Mouse (Mus musculus): Measurements from ENCODE around the gene Cacng8. TPM values are rescaled to one million over a fixed set of nuclear protein-coding genes. Genes with fewer than 3 reads are reported as not detected.

Gene Cacng8
- polyA plus RNA-seq, 1 experiment from 2014 or later, result 17.3 TPM

GRCm38 (mm10) chr7:3451161-3451560 lies 60.7 kb downstream of the Cacng8 start:
- Histone ChIP-seq H3K27me3 (ENCODE audit: control insufficient read depth, insufficient read depth, low read depth, low read length) (no peaks in the 10 kb centered on the region), H3K36me3 (ENCODE audit: control insufficient read depth, insufficient read depth, low read length) (no peaks in the 10 kb centered on the region), H3K4me1 (ENCODE audit: control insufficient read depth, insufficient read depth, low read length) (no peaks in the 10 kb centered on the region), H3K27ac (ENCODE audit: low read length) (no peak overlapping the region), H3K9me3 (replicated peaks; ENCODE audit: control insufficient read depth, low read length, poor library complexity, severe bottlenecking) (no peaks in the 10 kb centered on the region), H3K9ac (ENCODE audit: low read depth, low read length) (no peak overlapping the region), H3K4me2 (ENCODE audit: low read length) (no peak overlapping the region), H3K4me3 (ENCODE audit: low read depth, low read length) (no peak overlapping the region)
- 49% methylated on average over 6 of the region's 6 CpGs for WGBS
- no peak for ATAC-seq

GRCm38 (mm10) chr7:3452821-3453485 lies 62.5 kb downstream of the Cacng8 start:
- Histone ChIP-seq H3K27me3 (ENCODE audit: control insufficient read depth, insufficient read depth, low read depth, low read length) (no peaks in the 10 kb centered on the region), H3K9me3 (replicated peaks; ENCODE audit: control insufficient read depth, low read length, poor library complexity, severe bottlenecking) (no peaks in the 10 kb centered on the region), H3K27ac (ENCODE audit: low read length) (no peak overlapping the region), H3K4me1 (ENCODE audit: control insufficient read depth, insufficient read depth, low read length) (no peaks in the 10 kb centered on the region), H3K36me3 (ENCODE audit: control insufficient read depth, insufficient read depth, low read length) (no peaks in the 10 kb centered on the region), H3K9ac (ENCODE audit: low read depth, low read length) (no peak overlapping the region), H3K4me2 (ENCODE audit: low read length) (no peak overlapping the region), H3K4me3 (ENCODE audit: low read depth, low read length) (no peak overlapping the region)
- no peak for ATAC-seq
- WGBS, result 59% methylated on average over 12 of the region's 12 CpGs

- H3K9me3 ChIP-seq (replicated peaks; ENCODE audit: control insufficient read depth, low read length, poor library complexity, severe bottlenecking), result no peaks in the 10 kb centered on the region
- 57% methylated on average over 11 of the region's 11 CpGs for WGBS
- H3K4me3 ChIP-seq (ENCODE audit: low read depth, low read length), result no peak overlapping the region
- no peaks in the 10 kb centered on the region for H3K4me1 ChIP-seq (ENCODE audit: control insufficient read depth, insufficient read depth, low read length)
- no peaks in the 10 kb centered on the region for H3K36me3 ChIP-seq (ENCODE audit: control insufficient read depth, insufficient read depth, low read length)
- H3K27me3 ChIP-seq (ENCODE audit: control insufficient read depth, insufficient read depth, low read depth, low read length), result no peaks in the 10 kb centered on the region
- no peak overlapping the region for H3K27ac ChIP-seq (ENCODE audit: low read length)
- no peak overlapping the region for H3K4me2 ChIP-seq (ENCODE audit: low read length)
- H3K9ac ChIP-seq (ENCODE audit: low read depth, low read length), result no peak overlapping the region
- no peak for ATAC-seq
Measured at GRCm38 (mm10) chr7:3453486-3454183, 63.2 kb downstream of the Cacng8 start.

GRCm38 (mm10) chr7:3457111-3457840 lies 66.8 kb downstream of the Cacng8 start:
- Histone ChIP-seq H3K4me3 (ENCODE audit: low read depth, low read length) (no peak overlapping the region), H3K36me3 (ENCODE audit: control insufficient read depth, insufficient read depth, low read length) (no peaks in the 10 kb centered on the region), H3K9me3 (replicated peaks; ENCODE audit: control insufficient read depth, low read length, poor library complexity, severe bottlenecking) (no peaks in the 10 kb centered on the region), H3K27ac (ENCODE audit: low read length) (no peak overlapping the region), H3K4me1 (ENCODE audit: control insufficient read depth, insufficient read depth, low read length) (no peaks in the 10 kb centered on the region), H3K9ac (ENCODE audit: low read depth, low read length) (no peak overlapping the region), H3K4me2 (ENCODE audit: low read length) (no peak overlapping the region), H3K27me3 (ENCODE audit: control insufficient read depth, insufficient read depth, low read depth, low read length) (no peaks in the 10 kb centered on the region)
- 93% methylated on average over 10 of the region's 10 CpGs for WGBS
- ATAC-seq, result no peak

GRCm38 (mm10) chr7:3457841-3458217 lies 67.3 kb downstream of the Cacng8 start:
- no peaks in the 10 kb centered on the region for H3K9me3 ChIP-seq (replicated peaks; ENCODE audit: control insufficient read depth, low read length, poor library complexity, severe bottlenecking)
- no peak overlapping the region for H3K27ac ChIP-seq (ENCODE audit: low read length)
- no peak for ATAC-seq
- no peak overlapping the region for H3K4me2 ChIP-seq (ENCODE audit: low read length)
- no peak overlapping the region for H3K9ac ChIP-seq (ENCODE audit: low read depth, low read length)
- WGBS, result 80% methylated on average over 9 of the region's 9 CpGs
- no peaks in the 10 kb centered on the region for H3K27me3 ChIP-seq (ENCODE audit: control insufficient read depth, insufficient read depth, low read depth, low read length)
- no peak overlapping the region for H3K4me3 ChIP-seq (ENCODE audit: low read depth, low read length)
- H3K4me1 ChIP-seq (ENCODE audit: control insufficient read depth, insufficient read depth, low read length), result no peaks in the 10 kb centered on the region
- no peaks in the 10 kb centered on the region for H3K36me3 ChIP-seq (ENCODE audit: control insufficient read depth, insufficient read depth, low read length)

GRCm38 (mm10) chr7:3460261-3460660 lies 69.8 kb downstream of the Cacng8 start:
- Histone ChIP-seq H3K36me3 (ENCODE audit: control insufficient read depth, insufficient read depth, low read length) (no peaks in the 10 kb centered on the region), H3K4me3 (ENCODE audit: low read depth, low read length) (no peak overlapping the region), H3K9ac (ENCODE audit: low read depth, low read length) (no peak overlapping the region), H3K27ac (ENCODE audit: low read length) (no peak overlapping the region), H3K4me1 (ENCODE audit: control insufficient read depth, insufficient read depth, low read length) (no peaks in the 10 kb centered on the region), H3K27me3 (ENCODE audit: control insufficient read depth, insufficient read depth, low read depth, low read length) (no peaks in the 10 kb centered on the region), H3K4me2 (ENCODE audit: low read length) (no peak overlapping the region), H3K9me3 (replicated peaks; ENCODE audit: control insufficient read depth, low read length, poor library complexity, severe bottlenecking) (no peaks in the 10 kb centered on the region)
- no peak for ATAC-seq
- 88% methylated on average over 8 of the region's 8 CpGs for WGBS

GRCm38 (mm10) chr7:3463306-3463705 lies 72.8 kb downstream of the Cacng8 start:
- no peaks in the 10 kb centered on the region for H3K36me3 ChIP-seq (ENCODE audit: control insufficient read depth, insufficient read depth, low read length)
- no peak overlapping the region for H3K4me3 ChIP-seq (ENCODE audit: low read depth, low read length)
- ATAC-seq, result no peak
- no peak overlapping the region for H3K27ac ChIP-seq (ENCODE audit: low read length)
- H3K9me3 ChIP-seq (replicated peaks; ENCODE audit: control insufficient read depth, low read length, poor library complexity, severe bottlenecking), result no peaks in the 10 kb centered on the region
- 82% methylated on average over 4 of the region's 4 CpGs for WGBS
- no peak overlapping the region for H3K9ac ChIP-seq (ENCODE audit: low read depth, low read length)
- no peaks in the 10 kb centered on the region for H3K4me1 ChIP-seq (ENCODE audit: control insufficient read depth, insufficient read depth, low read length)
- H3K27me3 ChIP-seq (ENCODE audit: control insufficient read depth, insufficient read depth, low read depth, low read length), result no peaks in the 10 kb centered on the region
- H3K4me2 ChIP-seq (ENCODE audit: low read length), result no peak overlapping the region

Data from midbrain, embryonic 16.5 days (tissue).